Mouse (Mus musculus): ENCODE results near the gene Per1.

GRCm38 (mm10) chr11:69121741-69122335 is 26.8 kb downstream of the Per1 start:
- TF ChIP-seq CTCF (IDR thresholded peaks at IDR 0.05; ENCODE audit: control insufficient read depth, insufficient read depth, insufficient read length) (no peak), MAX (IDR thresholded peaks at IDR 0.05) (no peak), USF1 (IDR thresholded peaks at IDR 0.05; ENCODE audit: low read depth) (no peak), MYOG (IDR thresholded peaks at IDR 0.05; ENCODE audit: control insufficient read depth, extremely low read depth, insufficient read length) (no peak)

Data from C2C12 (cell line).